Mouse (Mus musculus) layer of hippocampus, adult 2 months (tissue): ENCODE measurements at regions not wholly inside any gene's neighbourhood (a gene's known extent, or its start where the extent isn't known, plus 50 kb on each side); places are given as distances from the start of the nearest gene placed in this dataset.

Source experiments
- DNase-seq, 2 experiments: peaks; one replicate each; pipeline ENCODE4 v3.0.0; 2022; ENCODE audit warnings: low spot score in 2 of 2
- H3K27ac ChIP-seq: fragments of 200-600 bp; 2 replicates; pipeline ENCODE4 v1.8.1; 2022
- H3K4me3 ChIP-seq: fragments of 200-600 bp; 2 replicates; pipeline ENCODE4 v1.8.1; 2022; ENCODE audit warnings: mild to moderate bottlenecking
- CTCF ChIP-seq: fragments of 200-600 bp; conservative IDR thresholded peaks from 2 replicates; pipeline ENCODE4 v1.8.1; 2022; ENCODE audit warnings: antibody characterized with exemption, mild to moderate bottlenecking, moderate library complexity

GRCm38 (mm10) chr12:6815775-6816577 lies 1161.5 kb upstream of the Apob start:
- no peak overlapping the region for H3K27ac ChIP-seq
- TF ChIP-seq CTCF, result no peak
- DNase-seq, result peak in 1 of 2 experiments; percentile 6
- no peak overlapping the region for H3K4me3 ChIP-seq

- H3K4me3 ChIP-seq, result no peak overlapping the region
- H3K27ac ChIP-seq, result no peak overlapping the region
- no peak for DNase-seq
- TF ChIP-seq CTCF, result no peak
Measured at GRCm38 (mm10) chr12:6832933-6833332, 1144.5 kb upstream of the Apob start.

- H3K4me3 ChIP-seq, result no peak overlapping the region
- H3K27ac ChIP-seq, result no peak overlapping the region
- no peak for DNase-seq
- TF ChIP-seq CTCF, result no peak
Measured at GRCm38 (mm10) chr12:6837581-6837980, 1139.9 kb upstream of the Apob start.

- DNase-seq, result no peak
- H3K4me3 ChIP-seq, result no peak overlapping the region
- no peak overlapping the region for H3K27ac ChIP-seq
- TF ChIP-seq CTCF, result no peak
Measured at GRCm38 (mm10) chr12:6848483-6848882, 1129.0 kb upstream of the Apob start.

- no peak for DNase-seq
- H3K4me3 ChIP-seq, result no peak overlapping the region
- TF ChIP-seq CTCF, result no peak
- no peak overlapping the region for H3K27ac ChIP-seq
Measured at GRCm38 (mm10) chr12:6865916-6866315, 1111.5 kb upstream of the Apob start.
